Mouse (Mus musculus) heart, postnatal 0 days (tissue): ENCODE measurements around the gene Tdrkh.

ENCODE experiments used
- CTCF ChIP-seq: IDR thresholded peaks from 2 replicates; pipeline ENCODE4 v1.5.1; 2016; ENCODE audit warnings: antibody characterized with exemption, control low read depth, low read depth
- EP300 ChIP-seq: IDR thresholded peaks from 2 replicates; pipeline ENCODE4 v1.6.1; 2016; ENCODE audit warnings: antibody characterized with exemption, low read depth

DNA sequence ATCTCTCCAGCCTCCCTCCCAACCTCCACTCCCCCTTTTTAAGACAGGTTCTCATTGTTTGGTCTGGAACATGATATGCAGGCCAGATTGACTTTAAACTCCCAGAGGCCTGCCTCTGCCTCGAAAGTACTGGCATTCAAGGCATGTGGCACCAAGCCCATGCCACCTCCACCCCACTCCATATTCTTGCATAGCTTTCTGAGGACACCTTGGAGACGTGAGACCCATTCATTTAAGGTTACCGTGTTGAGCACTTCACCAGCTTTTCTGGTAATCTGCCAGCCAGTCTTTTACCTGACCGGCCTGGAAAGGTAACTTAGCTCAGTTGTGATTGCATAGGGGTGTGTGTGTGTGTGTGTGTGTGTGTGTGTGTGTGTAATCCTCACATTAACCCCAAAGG, 7.5 kb upstream of the Tdrkh start:
- TF ChIP-seq CTCF, result no peak
- no peak for TF ChIP-seq EP300
